Mouse (Mus musculus) lung, embryonic 15.5 days (tissue): Measurements from ENCODE around the gene Prom1. TPM values are rescaled to one million over a fixed set of nuclear protein-coding genes. Genes with fewer than 3 reads are reported as not detected.
"Not testable (repeated sequence)": the region's sequence is repeated elsewhere in the genome, so short reads cannot be mapped to it uniquely, and the experiment has no call there.

ENCODE experiments used
- ATAC-seq: fragments of 200-750 bp; cut with Nextera tagmentation; 2 replicates; pipeline ENCODE4 v1.8.0; 2017; ENCODE audit warnings: moderate number of reproducible peaks, borderline replicate concordance; ENCODE audit not compliant: low FRiP score, low TSS enrichment; ENCODE audit errors: extremely low read depth
- H3K27ac ChIP-seq: fragments of 300-500 bp; sonication (generic); 2 replicates; pipeline ENCODE4 v1.5.1; 2015; ENCODE audit warnings: moderate library complexity, mild to moderate bottlenecking, inconsistent platforms
- H3K27me3 ChIP-seq: fragments of 300-500 bp; sonication (generic); 2 replicates; pipeline ENCODE4 v1.6.1; 2015; ENCODE audit warnings: inconsistent platforms
- H3K36me3 ChIP-seq: fragments of 300-500 bp; sonication (generic); 2 replicates; pipeline ENCODE4 v1.6.1; 2015; ENCODE audit warnings: inconsistent platforms
- H3K4me1 ChIP-seq: fragments of 300-500 bp; sonication (generic); 2 replicates; pipeline ENCODE4 v1.6.1; 2015; ENCODE audit warnings: inconsistent platforms
- H3K4me2 ChIP-seq: fragments of 300-500 bp; sonication (generic); 2 replicates; pipeline ENCODE4 v1.6.1; 2015; ENCODE audit warnings: inconsistent platforms, mild to moderate bottlenecking, moderate library complexity
- H3K4me3 ChIP-seq: fragments of 300-500 bp; sonication (generic); 2 replicates; pipeline ENCODE4 v1.5.1; 2015; ENCODE audit warnings: mild to moderate bottlenecking, inconsistent platforms
- H3K9ac ChIP-seq: fragments of 300-500 bp; sonication (generic); 2 replicates; pipeline ENCODE4 v1.6.1; 2015; ENCODE audit warnings: inconsistent platforms
- H3K9me3 ChIP-seq: fragments of 300-500 bp; sonication (generic); 2 replicates; pipeline ENCODE4 v1.6.1; 2016; ENCODE audit warnings: inconsistent platforms
- WGBS: fragments of 180-500 bp; shearing (Covaris S2); methylation state at CpG from one replicate; pipeline ENCODE4 v1.1.7; 2015; 5-methylcytosine and 5-hydroxymethylcytosine counted together
- polyA plus RNA-seq: library from polyadenylated mRNA; unstranded; fragments of >200 nt; fragmentation: Nextera tagmentation; extraction: Ambion mirVana; gene quantifications from 2 replicates; pipeline ENCODE4 v1.2.1, GENCODE M21; 2015

The Prom1 gene
- polyA plus RNA-seq: 42.9 and 43.0 TPM in 2 replicates

- Histone ChIP-seq H3K4me2 (peak within 1 kb of the TSS; percentile 95), H3K36me3 (no peaks in the 10 kb centered on the region), H3K4me1 (peaks cover 25% of the 10 kb centered on the region), H3K4me3 (peak within 1 kb of the TSS; percentile 62), H3K9ac (peak within 1 kb of the TSS; percentile 72), H3K27ac (peak within 1 kb of the TSS; percentile 82), H3K27me3 (no peaks in the 10 kb centered on the region), H3K9me3 (no peaks in the 10 kb centered on the region)
- ATAC-seq: peak; percentile 73
- 2% methylated on average over 44 of the region's 44 CpGs for WGBS
Measured at GRCm38 (mm10) chr5:44101231-44102110, at the start of gene Prom1. Gene Prom1 (minus strand): TSS chr5:44102032.

- WGBS: 84% methylated on average over 3 of the region's 3 CpGs
- Histone ChIP-seq H3K9ac (no peak overlapping the region), H3K4me1 (peaks cover 23% of the 10 kb centered on the region), H3K36me3 (no peaks in the 10 kb centered on the region), H3K4me3 (no peak overlapping the region), H3K4me2 (no peak overlapping the region), H3K27ac (no peak overlapping the region), H3K27me3 (no peaks in the 10 kb centered on the region), H3K9me3 (no peaks in the 10 kb centered on the region)
- ATAC-seq: no peak
Measured at GRCm38 (mm10) chr5:44147732-44148131, 45.9 kb upstream of the Prom1 start.

- Histone ChIP-seq H3K4me2 (no peak overlapping the region), H3K36me3 (no peaks in the 10 kb centered on the region), H3K9me3 (no peaks in the 10 kb centered on the region), H3K4me1 (peaks cover 13% of the 10 kb centered on the region), H3K9ac (no peak overlapping the region), H3K4me3 (no peak overlapping the region), H3K27me3 (no peaks in the 10 kb centered on the region), H3K27ac (no peak overlapping the region)
- 52% methylated on average over 6 of the region's 6 CpGs for WGBS
- ATAC-seq: no peak
Measured at GRCm38 (mm10) chr5:44146437-44147332, 44.9 kb upstream of the Prom1 start.

GRCm38 (mm10) chr5:44143467-44144235, 41.8 kb upstream of the Prom1 start:
- WGBS: 41% methylated on average over 8 of the region's 8 CpGs
- ATAC-seq: no peak
- no peak overlapping the region for H3K9ac ChIP-seq

GRCm38 (mm10) chr5:44127487-44127886, 25.7 kb upstream of the Prom1 start:
- Histone ChIP-seq H3K27ac (no peak overlapping the region), H3K4me2 (no peak overlapping the region), H3K9me3 (no peaks in the 10 kb centered on the region), H3K27me3 (no peaks in the 10 kb centered on the region), H3K4me3 (no peak overlapping the region), H3K4me1 (no peaks in the 10 kb centered on the region), H3K36me3 (no peaks in the 10 kb centered on the region), H3K9ac (no peak overlapping the region)
- no peak for ATAC-seq
- 70% methylated on average over 4 of the region's 4 CpGs for WGBS

More at GRCm38 (mm10) chr5:44143467-44144235, 41.8 kb upstream of the Prom1 start:
- Histone ChIP-seq H3K27ac (no peak overlapping the region), H3K4me2 (no peak overlapping the region), H3K4me3 (no peak overlapping the region), H3K9me3 (no peaks in the 10 kb centered on the region), H3K4me1 (0 out of 2 replicates have a peak, but pooled peaks cover 6% of the 10 kb centered on the region), H3K27me3 (no peaks in the 10 kb centered on the region), H3K36me3 (no peaks in the 10 kb centered on the region)

- not testable (repeated sequence) for H3K4me2 ChIP-seq, H3K4me1 ChIP-seq, H3K27ac ChIP-seq, H3K9ac ChIP-seq, H3K27me3 ChIP-seq, ATAC-seq, H3K36me3 ChIP-seq, H3K9me3 ChIP-seq, H3K4me3 ChIP-seq
- WGBS: 86% methylated on average over 8 of the region's 8 CpGs
Measured at GRCm38 (mm10) chr5:44126574-44126973, 24.7 kb upstream of the Prom1 start.

GRCm38 (mm10) chr5:44121390-44121789, 19.6 kb upstream of the Prom1 start:
- ATAC-seq: no peak
- no peaks in the 10 kb centered on the region for H3K36me3 ChIP-seq
- 87% methylated on average over 2 of the region's 2 CpGs for WGBS
- H3K9me3 ChIP-seq: no peaks in the 10 kb centered on the region
- no peak overlapping the region for H3K4me3 ChIP-seq
- no peaks in the 10 kb centered on the region for H3K4me1 ChIP-seq
- H3K4me2 ChIP-seq: no peak overlapping the region
- H3K27ac ChIP-seq: no peak overlapping the region
- H3K27me3 ChIP-seq: no peaks in the 10 kb centered on the region
- no peak overlapping the region for H3K9ac ChIP-seq

- Histone ChIP-seq H3K4me2 (no peak overlapping the region), H3K27me3 (no peaks in the 10 kb centered on the region), H3K4me3 (no peak overlapping the region), H3K9ac (no peak overlapping the region), H3K4me1 (no peaks in the 10 kb centered on the region), H3K27ac (no peak overlapping the region), H3K36me3 (no peaks in the 10 kb centered on the region), H3K9me3 (no peaks in the 10 kb centered on the region)
- ATAC-seq: no peak
- 85% methylated on average over 2 of the region's 2 CpGs for WGBS
Measured at GRCm38 (mm10) chr5:44113138-44113537, 11.3 kb upstream of the Prom1 start.

GRCm38 (mm10) chr5:44109121-44109520, 7.3 kb upstream of the Prom1 start:
- Histone ChIP-seq H3K4me1 (peaks cover 9% of the 10 kb centered on the region; the same call in 1 of the 2 replicates), H3K27ac (no peak overlapping the region), H3K36me3 (no peaks in the 10 kb centered on the region), H3K4me3 (no peak overlapping the region), H3K4me2 (no peak overlapping the region), H3K9ac (no peak overlapping the region), H3K27me3 (no peaks in the 10 kb centered on the region), H3K9me3 (no peaks in the 10 kb centered on the region)
- ATAC-seq: no peak
- 49% methylated on average over 2 of the region's 2 CpGs for WGBS

GRCm38 (mm10) chr5:44108125-44108524, 6.3 kb upstream of the Prom1 start:
- Histone ChIP-seq H3K9ac (no peak overlapping the region), H3K4me1 (peaks cover 9% of the 10 kb centered on the region; the same call in 1 of the 2 replicates), H3K36me3 (no peaks in the 10 kb centered on the region), H3K9me3 (no peaks in the 10 kb centered on the region), H3K27me3 (no peaks in the 10 kb centered on the region), H3K4me3 (no peak overlapping the region), H3K27ac (no peak overlapping the region), H3K4me2 (no peak overlapping the region)
- 60% methylated on average over 4 of the region's 4 CpGs for WGBS
- no peak for ATAC-seq

GRCm38 (mm10) chr5:44105192-44105591, 3.4 kb upstream of the Prom1 start:
- H3K36me3 ChIP-seq: no peaks in the 10 kb centered on the region
- no peak overlapping the region for H3K4me2 ChIP-seq
- H3K9me3 ChIP-seq: no peaks in the 10 kb centered on the region
- no peak for ATAC-seq
- no peak overlapping the region for H3K27ac ChIP-seq
- H3K4me1 ChIP-seq: peaks cover 17% of the 10 kb centered on the region
- 30% methylated on average over 4 of the region's 4 CpGs for WGBS
- no peaks in the 10 kb centered on the region for H3K27me3 ChIP-seq
- no peak overlapping the region for H3K9ac ChIP-seq
- no peak overlapping the region for H3K4me3 ChIP-seq
